Mouse (Mus musculus): ENCODE results near the gene Tcerg1l. TPM values are rescaled to one million over a fixed set of nuclear protein-coding genes. Genes with fewer than 3 reads are reported as not detected.

The Tcerg1l gene
- polyA plus RNA-seq, 1 experiment from 2014 or later, result 4.3 TPM

DNA sequence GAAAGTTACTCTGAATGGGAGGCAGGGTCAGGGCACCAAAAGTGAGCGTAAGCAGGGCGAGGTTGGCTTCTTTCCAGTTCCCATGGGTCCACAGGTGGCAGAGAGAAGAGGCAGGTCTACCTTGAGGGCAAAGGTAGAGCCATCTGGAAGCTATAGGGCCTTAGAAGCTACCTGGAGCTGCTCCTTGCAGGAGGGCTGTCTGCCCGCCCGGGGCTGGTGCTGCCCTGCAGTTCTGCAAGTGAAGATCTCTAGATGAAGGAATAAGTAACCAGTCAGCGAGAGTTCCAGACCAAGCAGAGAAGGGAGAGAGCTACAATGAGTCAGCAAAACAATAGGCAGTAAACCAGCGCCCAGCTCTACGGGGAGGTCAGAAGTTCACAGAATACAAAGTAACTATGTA lies 22.0 kb downstream of the Tcerg1l start:
- H3K4me2 ChIP-seq (replicated peaks; ENCODE audit: low read depth, low read length), result no peak overlapping the region
- WGBS, result 48% methylated on average over 7 of the region's 7 CpGs
- no peaks in the 10 kb centered on the region for H3K27me3 ChIP-seq (ENCODE audit: control insufficient read depth, insufficient read depth, low read length)

DNA sequence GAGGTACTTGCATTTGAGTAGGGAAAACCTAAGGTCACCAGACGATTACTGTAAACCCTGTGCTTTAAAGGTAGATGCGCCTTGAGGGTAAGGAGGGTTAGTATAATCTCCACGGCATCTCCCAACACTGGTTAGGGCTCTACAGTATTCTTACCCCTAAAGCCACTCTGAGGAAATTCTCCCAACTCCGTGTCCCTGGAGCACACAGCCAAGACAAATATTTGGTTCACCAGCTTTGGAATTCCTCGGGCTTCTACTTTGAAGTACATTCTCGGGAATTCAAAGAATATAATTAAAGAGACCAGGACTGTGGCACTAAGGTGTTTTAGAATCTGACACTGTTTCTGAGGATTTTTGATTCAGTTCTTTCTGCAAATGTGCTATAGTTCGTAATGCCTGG lies 23.2 kb downstream of the Tcerg1l start:
- H3K27ac ChIP-seq (ENCODE audit: low read depth, low read length), result no peak overlapping the region
- 69% methylated on average over 7 of the region's 7 CpGs for WGBS
- DNase-seq (ENCODE audit: low spot score) (no peak), ATAC-seq (ENCODE audit: low FRiP score) (no peak)
- no peaks in the 10 kb centered on the region for H3K36me3 ChIP-seq (ENCODE audit: control insufficient read depth, insufficient read depth, low read length)
- H3K4me2 ChIP-seq (replicated peaks; ENCODE audit: low read depth, low read length), result no peak overlapping the region
- no peaks in the 10 kb centered on the region for H3K4me1 ChIP-seq (replicated peaks; ENCODE audit: control insufficient read depth, insufficient read depth, low read length)
- H3K9ac ChIP-seq (ENCODE audit: low read depth, low read length), result no peak overlapping the region
- H3K27me3 ChIP-seq (ENCODE audit: control insufficient read depth, insufficient read depth, low read length), result no peaks in the 10 kb centered on the region
- H3K4me3 ChIP-seq (ENCODE audit: low read depth, low read length), result no peak overlapping the region
- no peaks in the 10 kb centered on the region for H3K9me3 ChIP-seq (ENCODE audit: control insufficient read depth, low read length)

More for the DNA sequence above, 22.0 kb downstream of the Tcerg1l start:
- ATAC-seq (ENCODE audit: low FRiP score) (no peak), DNase-seq (ENCODE audit: low spot score) (no peak)
- H3K9me3 ChIP-seq (ENCODE audit: control insufficient read depth, low read length), result no peaks in the 10 kb centered on the region
- H3K36me3 ChIP-seq (ENCODE audit: control insufficient read depth, insufficient read depth, low read length), result no peaks in the 10 kb centered on the region
- H3K9ac ChIP-seq (ENCODE audit: low read depth, low read length), result no peak overlapping the region
- H3K4me1 ChIP-seq (replicated peaks; ENCODE audit: control insufficient read depth, insufficient read depth, low read length), result no peaks in the 10 kb centered on the region
- no peak overlapping the region for H3K4me3 ChIP-seq (ENCODE audit: low read depth, low read length)
- H3K27ac ChIP-seq (ENCODE audit: low read depth, low read length), result no peak overlapping the region

DNA sequence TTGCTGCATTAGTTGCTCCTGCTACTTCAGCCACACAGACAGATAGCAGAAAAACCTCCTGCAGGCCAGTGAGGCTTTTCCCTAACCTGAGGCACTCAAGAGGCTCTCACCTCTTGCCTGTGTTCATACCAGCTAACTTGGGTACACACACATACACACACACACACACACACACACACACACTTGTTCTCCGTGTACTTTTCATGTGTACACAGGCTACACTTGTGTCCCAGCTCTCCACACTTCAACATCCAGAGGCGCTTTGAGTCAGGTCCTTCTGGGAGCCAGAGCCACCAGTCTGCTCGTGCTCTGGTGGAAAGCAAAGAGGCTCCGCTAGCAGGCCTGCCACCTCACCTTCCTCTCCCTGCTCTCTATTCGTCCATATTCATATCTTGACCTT lies 24.0 kb downstream of the Tcerg1l start:
- WGBS, result 78% methylated on average over 5 of the region's 5 CpGs
- no peak overlapping the region for H3K4me3 ChIP-seq (ENCODE audit: low read depth, low read length)
- H3K27ac ChIP-seq (ENCODE audit: low read depth, low read length), result no peak overlapping the region
- no peaks in the 10 kb centered on the region for H3K36me3 ChIP-seq (ENCODE audit: control insufficient read depth, insufficient read depth, low read length)
- no peak overlapping the region for H3K9ac ChIP-seq (ENCODE audit: low read depth, low read length)
- DNase-seq (ENCODE audit: low spot score), result no peak
- H3K9me3 ChIP-seq (ENCODE audit: control insufficient read depth, low read length), result no peaks in the 10 kb centered on the region
- H3K27me3 ChIP-seq (ENCODE audit: control insufficient read depth, insufficient read depth, low read length), result no peaks in the 10 kb centered on the region
- H3K4me1 ChIP-seq (replicated peaks; ENCODE audit: control insufficient read depth, insufficient read depth, low read length), result no peaks in the 10 kb centered on the region
- no peak overlapping the region for H3K4me2 ChIP-seq (replicated peaks; ENCODE audit: low read depth, low read length)
- no peak for ATAC-seq (ENCODE audit: low FRiP score)

DNA sequence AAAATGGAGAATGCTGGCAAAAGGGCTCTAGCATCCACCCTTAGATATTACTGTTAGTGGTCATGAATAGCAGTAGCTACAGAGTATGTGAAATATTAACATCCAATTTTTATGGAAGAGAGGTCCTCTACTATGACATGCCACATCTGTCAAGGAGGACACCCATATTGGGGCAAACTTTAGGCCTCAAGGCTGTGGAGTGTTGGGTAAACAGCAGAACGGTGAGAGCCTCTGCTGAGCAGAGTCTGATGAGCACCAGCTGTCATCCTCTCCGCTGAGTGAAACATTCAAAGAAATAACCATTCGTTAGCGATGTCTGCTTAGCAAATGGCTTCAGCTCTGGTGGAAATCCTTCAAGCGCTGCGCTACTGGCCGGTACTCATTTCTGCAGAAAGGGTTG lies 30.0 kb downstream of the Tcerg1l start:
- H3K9me3 ChIP-seq (ENCODE audit: control insufficient read depth, low read length), result no peaks in the 10 kb centered on the region
- H3K9ac ChIP-seq (ENCODE audit: low read depth, low read length), result no peak overlapping the region
- H3K27ac ChIP-seq (ENCODE audit: low read depth, low read length), result no peak overlapping the region
- no peaks in the 10 kb centered on the region for H3K36me3 ChIP-seq (ENCODE audit: control insufficient read depth, insufficient read depth, low read length)
- no peak overlapping the region for H3K4me3 ChIP-seq (ENCODE audit: low read depth, low read length)
- ATAC-seq (ENCODE audit: low FRiP score), result no peak
- DNase-seq (ENCODE audit: low spot score), result no peak
- no peaks in the 10 kb centered on the region for H3K27me3 ChIP-seq (ENCODE audit: control insufficient read depth, insufficient read depth, low read length)
- WGBS, result 84% methylated on average over 7 of the region's 7 CpGs
- no peaks in the 10 kb centered on the region for H3K4me1 ChIP-seq (replicated peaks; ENCODE audit: control insufficient read depth, insufficient read depth, low read length)
- no peak overlapping the region for H3K4me2 ChIP-seq (replicated peaks; ENCODE audit: low read depth, low read length)

DNA sequence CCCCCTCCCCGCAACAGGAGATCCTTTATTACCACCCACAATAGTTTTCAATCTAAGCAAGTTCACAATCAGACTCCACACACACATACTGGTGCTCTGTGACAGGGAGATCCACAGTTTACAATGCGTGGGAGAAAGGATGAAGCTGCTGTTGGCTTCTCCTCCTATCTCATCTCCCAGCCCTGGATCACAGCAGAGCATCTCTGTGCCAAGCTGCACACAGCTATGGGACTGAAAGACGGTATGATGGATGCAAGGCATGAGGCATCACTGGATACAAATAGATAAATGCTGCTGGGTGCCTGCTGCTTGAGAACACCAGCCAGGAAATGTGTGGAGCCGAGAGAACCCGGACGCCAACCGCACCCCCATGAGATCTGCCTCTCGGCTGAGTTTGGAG lies 32.0 kb downstream of the Tcerg1l start:
- Histone ChIP-seq H3K36me3 (ENCODE audit: control insufficient read depth, insufficient read depth, low read length) (no peaks in the 10 kb centered on the region), H3K4me2 (replicated peaks; ENCODE audit: low read depth, low read length) (no peak overlapping the region), H3K27me3 (ENCODE audit: control insufficient read depth, insufficient read depth, low read length) (no peaks in the 10 kb centered on the region), H3K4me1 (replicated peaks; ENCODE audit: control insufficient read depth, insufficient read depth, low read length) (no peaks in the 10 kb centered on the region), H3K9ac (ENCODE audit: low read depth, low read length) (no peak overlapping the region), H3K4me3 (ENCODE audit: low read depth, low read length) (no peak overlapping the region), H3K27ac (ENCODE audit: low read depth, low read length) (no peak overlapping the region), H3K9me3 (ENCODE audit: control insufficient read depth, low read length) (no peaks in the 10 kb centered on the region)
- DNase-seq (ENCODE audit: low spot score) (no peak), ATAC-seq (ENCODE audit: low FRiP score) (no peak)
- 77% methylated on average over 8 of the region's 8 CpGs for WGBS

DNA sequence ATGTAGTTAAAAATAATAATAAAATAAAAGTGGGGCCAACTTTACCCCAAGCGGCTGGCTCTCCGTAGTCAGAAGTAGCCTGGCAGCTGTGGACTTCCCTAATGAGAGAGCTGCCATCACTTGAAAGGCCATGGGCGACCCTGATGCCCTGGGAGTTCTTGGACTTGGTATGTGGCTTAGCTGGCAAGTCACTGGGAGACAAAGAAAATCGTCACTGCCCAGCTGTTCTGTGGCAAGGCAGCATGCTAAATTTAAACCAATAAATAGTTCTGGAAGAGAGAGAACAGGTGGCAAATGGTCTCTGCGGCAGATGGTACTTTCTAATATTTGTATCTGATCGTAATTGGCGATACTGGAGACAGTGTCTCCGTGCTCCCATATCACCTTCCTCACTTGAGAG lies 40.1 kb downstream of the Tcerg1l start:
- Histone ChIP-seq H3K4me1 (replicated peaks; ENCODE audit: control insufficient read depth, insufficient read depth, low read length) (no peaks in the 10 kb centered on the region), H3K4me3 (ENCODE audit: low read depth, low read length) (no peak overlapping the region), H3K4me2 (replicated peaks; ENCODE audit: low read depth, low read length) (no peak overlapping the region), H3K27ac (ENCODE audit: low read depth, low read length) (no peak overlapping the region), H3K27me3 (ENCODE audit: control insufficient read depth, insufficient read depth, low read length) (no peaks in the 10 kb centered on the region), H3K36me3 (ENCODE audit: control insufficient read depth, insufficient read depth, low read length) (no peaks in the 10 kb centered on the region), H3K9me3 (ENCODE audit: control insufficient read depth, low read length) (no peaks in the 10 kb centered on the region), H3K9ac (ENCODE audit: low read depth, low read length) (no peak overlapping the region)
- ATAC-seq (ENCODE audit: low FRiP score), result no peak
- WGBS, result 76% methylated on average over 8 of the region's 8 CpGs
- DNase-seq (ENCODE audit: low spot score), result no peak

DNA sequence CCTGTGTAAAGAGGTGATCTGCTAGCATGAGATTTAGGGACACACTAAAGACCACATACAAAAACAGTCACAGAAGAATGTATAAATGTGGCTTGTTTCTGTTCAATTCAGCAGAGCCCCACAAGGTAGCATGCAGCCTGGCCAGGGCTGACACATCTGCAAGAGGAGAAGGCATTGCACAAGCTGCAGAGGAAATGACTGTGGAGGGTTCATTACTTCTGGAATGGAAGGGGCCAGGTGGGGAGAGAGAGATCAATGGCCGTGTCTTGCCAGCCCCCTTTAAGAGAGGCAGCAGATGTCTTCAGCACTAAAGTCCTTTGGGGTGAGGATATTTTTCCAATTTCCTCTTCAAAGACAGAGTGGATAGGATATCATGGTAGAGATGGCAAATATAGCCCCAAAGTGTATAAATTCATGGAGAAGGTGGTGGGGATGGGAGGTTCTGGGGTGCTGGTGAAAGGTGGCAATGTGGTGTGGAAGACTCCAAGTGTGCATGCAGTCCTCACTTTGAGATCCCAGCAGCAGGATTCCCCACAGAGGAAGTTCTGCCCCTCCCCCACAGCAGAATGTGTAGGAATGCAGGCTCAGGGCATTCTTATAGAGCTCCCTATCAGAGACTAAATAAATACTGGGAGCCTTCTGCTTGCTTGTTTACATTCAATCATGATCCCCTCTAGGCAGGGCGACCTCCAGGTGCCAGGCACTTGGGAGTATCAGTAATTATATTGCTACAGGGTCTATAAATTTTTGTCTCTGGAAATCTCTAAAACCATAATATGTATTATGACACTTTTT lies 40.7 kb downstream of the Tcerg1l start:
- no peaks in the 10 kb centered on the region for H3K9me3 ChIP-seq (ENCODE audit: control insufficient read depth, low read length)
- no peaks in the 10 kb centered on the region for H3K36me3 ChIP-seq (ENCODE audit: control insufficient read depth, insufficient read depth, low read length)
- H3K27ac ChIP-seq (ENCODE audit: low read depth, low read length), result no peak overlapping the region
- ATAC-seq (ENCODE audit: low FRiP score), result no peak
- H3K9ac ChIP-seq (ENCODE audit: low read depth, low read length), result no peak overlapping the region
- no peak overlapping the region for H3K4me3 ChIP-seq (ENCODE audit: low read depth, low read length)
- H3K4me1 ChIP-seq (replicated peaks; ENCODE audit: control insufficient read depth, insufficient read depth, low read length), result no peaks in the 10 kb centered on the region
- H3K27me3 ChIP-seq (ENCODE audit: control insufficient read depth, insufficient read depth, low read length), result no peaks in the 10 kb centered on the region
- no peak overlapping the region for H3K4me2 ChIP-seq (replicated peaks; ENCODE audit: low read depth, low read length)
- DNase-seq (ENCODE audit: low spot score), result peak; percentile 46
- WGBS, result 39% methylated on average over 2 of the region's 2 CpGs

DNA sequence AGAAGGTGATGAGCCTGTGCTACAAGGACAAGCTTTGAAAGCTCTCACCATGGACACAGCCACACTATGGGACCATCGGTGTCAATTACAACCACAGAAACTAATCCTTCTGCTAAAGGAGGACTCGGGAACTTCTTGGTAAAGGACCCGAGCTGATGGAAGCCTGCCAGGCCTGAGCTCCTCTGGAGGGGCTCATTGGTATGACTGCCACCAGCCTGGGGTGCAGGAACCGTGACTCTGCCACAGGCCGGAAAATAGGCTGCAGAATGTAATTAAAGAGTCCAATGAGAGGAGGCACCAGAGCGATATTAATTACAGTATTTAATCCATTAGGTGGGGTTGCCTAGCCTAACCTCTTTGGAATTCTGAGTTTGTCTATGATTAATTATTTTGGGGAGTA lies 52.1 kb downstream of the Tcerg1l start:
- no peaks in the 10 kb centered on the region for H3K9me3 ChIP-seq (ENCODE audit: control insufficient read depth, low read length)
- 79% methylated on average over 6 of the region's 6 CpGs for WGBS
- ATAC-seq (ENCODE audit: low FRiP score), result no peak
- H3K4me2 ChIP-seq (replicated peaks; ENCODE audit: low read depth, low read length), result no peak overlapping the region
- DNase-seq (ENCODE audit: low spot score), result no peak
- H3K4me3 ChIP-seq (ENCODE audit: low read depth, low read length), result no peak overlapping the region
- no peaks in the 10 kb centered on the region for H3K4me1 ChIP-seq (replicated peaks; ENCODE audit: control insufficient read depth, insufficient read depth, low read length)
- H3K27me3 ChIP-seq (ENCODE audit: control insufficient read depth, insufficient read depth, low read length), result no peaks in the 10 kb centered on the region
- H3K36me3 ChIP-seq (ENCODE audit: control insufficient read depth, insufficient read depth, low read length), result no peaks in the 10 kb centered on the region
- no peak overlapping the region for H3K27ac ChIP-seq (ENCODE audit: low read depth, low read length)
- no peak overlapping the region for H3K9ac ChIP-seq (ENCODE audit: low read depth, low read length)

DNA sequence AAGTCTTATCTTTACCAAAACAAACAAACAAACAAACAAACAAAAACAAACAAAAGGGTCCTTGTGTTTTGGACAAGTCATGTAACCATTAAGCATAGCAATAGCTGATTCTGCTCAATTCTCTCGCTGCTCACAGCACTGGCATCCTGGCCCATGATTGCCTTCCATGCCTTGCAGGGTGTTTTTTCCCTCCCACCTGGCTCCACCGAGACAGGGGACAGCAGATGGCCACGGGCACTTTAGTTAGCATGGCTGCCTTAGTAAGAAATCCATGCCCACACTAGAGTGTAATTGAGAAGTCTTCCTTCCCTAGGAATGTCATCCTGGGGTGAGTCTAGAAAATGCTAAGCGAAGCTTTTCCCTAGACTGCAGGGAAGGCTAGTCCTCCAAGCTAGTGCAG lies 59.1 kb downstream of the Tcerg1l start:
- Histone ChIP-seq H3K27ac (ENCODE audit: low read depth, low read length) (no peak overlapping the region), H3K4me3 (ENCODE audit: low read depth, low read length) (no peak overlapping the region), H3K4me1 (replicated peaks; ENCODE audit: control insufficient read depth, insufficient read depth, low read length) (no peaks in the 10 kb centered on the region), H3K36me3 (ENCODE audit: control insufficient read depth, insufficient read depth, low read length) (no peaks in the 10 kb centered on the region), H3K4me2 (replicated peaks; ENCODE audit: low read depth, low read length) (no peak overlapping the region), H3K9me3 (ENCODE audit: control insufficient read depth, low read length) (no peaks in the 10 kb centered on the region), H3K9ac (ENCODE audit: low read depth, low read length) (no peak overlapping the region), H3K27me3 (ENCODE audit: control insufficient read depth, insufficient read depth, low read length) (no peaks in the 10 kb centered on the region)
- ATAC-seq (ENCODE audit: low FRiP score), result no peak
- 69% methylated on average over 4 of the region's 4 CpGs for WGBS
- DNase-seq (ENCODE audit: low spot score), result no peak
